Mouse (Mus musculus): Measurements from ENCODE around the gene Pcsk6. TPM values are rescaled to one million over a fixed set of nuclear protein-coding genes. Genes with fewer than 3 reads are reported as not detected.

The Pcsk6 gene
- total and polyA plus RNA-seq, 3 experiments = 0.01 TPM; not detected in 2

DNA sequence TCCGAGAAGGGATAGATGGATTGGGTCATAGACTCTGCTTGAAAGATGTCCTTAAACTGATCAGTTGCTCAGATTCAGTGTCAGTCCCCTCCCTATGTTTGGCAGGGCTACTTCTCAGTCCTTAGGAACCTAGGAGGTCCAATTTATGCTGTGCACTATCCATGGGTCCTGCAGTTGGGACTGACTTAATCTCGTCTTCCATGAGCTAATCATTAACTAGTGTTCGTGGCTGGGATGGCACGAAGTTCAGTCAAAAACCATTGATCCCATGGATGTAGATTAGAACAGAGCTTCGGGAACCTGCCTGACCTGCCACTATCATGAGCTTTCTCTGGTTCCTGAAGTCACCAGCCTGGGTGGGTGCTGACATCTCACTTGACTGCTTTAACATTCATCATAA is 96.6 kb downstream of the Pcsk6 start:
- Histone ChIP-seq H3K27ac (ENCODE audit: control insufficient read depth, low read depth, low read length) (no peak overlapping the region), H3K27me3 (ENCODE audit: control insufficient read depth in 1 of 2, insufficient read depth in 2 of 2, low read length in 2 of 2) (peaks cover 1 to 2% of the 10 kb centered on the region in 2 experiments; a peak in 1 of 4 replicates), H3K9ac (ENCODE audit: control insufficient read depth, low read depth, low read length, poor library complexity, severe bottlenecking) (no peak overlapping the region), H3K79me2 (ENCODE audit: control insufficient read depth, insufficient read depth, low read length, poor library complexity) (no peaks in the 10 kb centered on the region), H3K4me1 (ENCODE audit: control insufficient read depth in 1 of 2, insufficient read depth in 2 of 2, low read length in 2 of 2) (no peaks in the 10 kb centered on the region), H3K36me3 (ENCODE audit: control insufficient read depth in 1 of 2, insufficient read depth in 2 of 2, low read length in 2 of 2) (no peaks in the 10 kb centered on the region), H3K4me3 (ENCODE audit: control insufficient read depth in 1 of 2, insufficient read depth in 1 of 2, low read depth in 2 of 2, low read length in 2 of 2) (no peak overlapping the region), H3K9me3 (replicated peaks; ENCODE audit: insufficient read depth, low read length) (no peaks in the 10 kb centered on the region)
- DNase-seq (ENCODE audit: low read depth, low spot score) = no peak
- TF ChIP-seq SIN3A (IDR thresholded peaks at IDR 0.05; ENCODE audit: low read length) (no peak), E2F4 (IDR thresholded peaks at IDR 0.05; ENCODE audit: borderline replicate concordance, low read depth, low read length) (no peak), MAZ (IDR thresholded peaks at IDR 0.05; ENCODE audit: low read depth, low read length) (no peak), USF1 (IDR thresholded peaks at IDR 0.05; ENCODE audit: low read depth, low read length) (no peak), TAL1 (IDR thresholded peaks at IDR 0.05; ENCODE audit: low read length) (no peak), USF2 (IDR thresholded peaks at IDR 0.05; ENCODE audit: borderline replicate concordance in 1 of 2, insufficient read depth in 1 of 2, low read depth in 1 of 2, low read length in 2 of 2) (no peak), CTCF (IDR thresholded peaks at IDR 0.05 in 2 of 3, conservative IDR thresholded peaks at IDR 0.05 in 1 of 3; ENCODE audit: control insufficient read depth in 1 of 3, insufficient read depth in 1 of 3, low read depth in 2 of 3, low read length in 3 of 3, poor library complexity in 1 of 3, severe bottlenecking in 1 of 3) (no peak), EP300 (IDR thresholded peaks at IDR 0.05; ENCODE audit: low read depth in 1 of 2, low read length in 2 of 2) (no peak), SMC3 (IDR thresholded peaks at IDR 0.05; ENCODE audit: low read depth, low read length) (no peak), MEF2A (IDR thresholded peaks at IDR 0.05; ENCODE audit: extremely low read depth, insufficient replicate concordance, low read depth, low read length, poor library complexity, severe bottlenecking) (no peak), MYB (IDR thresholded peaks at IDR 0.05; ENCODE audit: low read depth, low read length) (no peak), MXI1 (IDR thresholded peaks at IDR 0.05; ENCODE audit: low read depth, low read length) (no peak)

DNA sequence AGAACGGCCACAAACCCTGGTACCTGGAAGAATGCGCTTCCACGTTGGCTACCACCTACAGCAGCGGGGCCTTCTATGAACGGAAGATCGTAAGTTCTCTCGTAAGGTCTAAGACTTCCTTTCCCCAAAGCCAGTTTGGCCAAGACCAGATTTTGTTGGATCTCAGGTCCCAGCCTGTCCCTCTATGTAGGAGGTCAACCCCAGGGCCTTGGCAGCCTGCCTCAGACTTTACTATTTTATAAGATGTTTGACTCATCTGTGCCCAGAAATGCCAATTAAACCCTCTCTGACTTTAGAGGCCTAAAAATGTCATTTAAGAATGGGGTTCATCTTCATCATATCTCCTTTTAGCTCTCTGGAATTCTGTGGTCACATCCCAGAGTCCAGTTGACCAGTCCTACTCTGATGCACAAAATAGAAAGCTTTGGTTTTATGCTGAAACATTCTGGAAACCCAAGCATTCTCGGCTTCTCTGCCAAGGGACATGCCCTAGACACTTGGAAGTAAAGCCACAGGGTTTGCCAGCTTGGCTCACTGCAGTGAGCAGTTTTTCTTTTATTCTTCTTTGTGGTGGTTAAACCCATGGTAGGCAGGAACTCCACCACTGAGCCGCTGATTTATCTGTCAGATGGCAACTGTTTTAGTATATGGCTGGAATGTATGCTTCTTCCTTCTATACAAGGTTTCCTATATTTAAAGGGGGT is 97.8 kb downstream of the Pcsk6 start:
- H3K27ac ChIP-seq (ENCODE audit: control insufficient read depth, low read depth, low read length) = no peak overlapping the region
- no peak overlapping the region for H3K4me3 ChIP-seq (ENCODE audit: control insufficient read depth in 1 of 2, insufficient read depth in 1 of 2, low read depth in 2 of 2, low read length in 2 of 2)
- TF ChIP-seq MAX (IDR thresholded peaks at IDR 0.05; ENCODE audit: low read length) = no peak
- no peak for TF ChIP-seq MEF2A (IDR thresholded peaks at IDR 0.05; ENCODE audit: extremely low read depth, insufficient replicate concordance, low read depth, low read length, poor library complexity, severe bottlenecking)
- TF ChIP-seq ELF1 (IDR thresholded peaks at IDR 0.05; ENCODE audit: low read depth, low read length) = no peak
- no peak for TF ChIP-seq TAL1 (IDR thresholded peaks at IDR 0.05; ENCODE audit: low read length)
- no peak for TF ChIP-seq MYC (IDR thresholded peaks at IDR 0.05; ENCODE audit: low read depth, low read length)
- TF ChIP-seq JUND (IDR thresholded peaks at IDR 0.05; ENCODE audit: low read depth, low read length) = no peak
- no peak for TF ChIP-seq USF2 (IDR thresholded peaks at IDR 0.05; ENCODE audit: borderline replicate concordance in 1 of 2, insufficient read depth in 1 of 2, low read depth in 1 of 2, low read length in 2 of 2)
- no peak for TF ChIP-seq SMC3 (IDR thresholded peaks at IDR 0.05; ENCODE audit: low read depth, low read length)
- TF ChIP-seq NELFE (IDR thresholded peaks at IDR 0.05; ENCODE audit: low read depth, low read length) = no peak
- no peak for TF ChIP-seq USF1 (IDR thresholded peaks at IDR 0.05; ENCODE audit: low read depth, low read length)
- TF ChIP-seq CHD2 (IDR thresholded peaks at IDR 0.05; ENCODE audit: low read length) = no peak
- TF ChIP-seq UBTF (IDR thresholded peaks at IDR 0.05; ENCODE audit: borderline replicate concordance, insufficient read depth, low read depth, low read length) = no peak
- no peak for TF ChIP-seq ZC3H11A (IDR thresholded peaks at IDR 0.05; ENCODE audit: low read depth, low read length)
- TF ChIP-seq KAT2A (conservative IDR thresholded peaks at IDR 0.05; ENCODE audit: low read depth, low read length) = no peak
- no peak for TF ChIP-seq MYB (IDR thresholded peaks at IDR 0.05; ENCODE audit: low read depth, low read length)
- no peak for TF ChIP-seq MAFK (IDR thresholded peaks at IDR 0.05; ENCODE audit: borderline replicate concordance, low read depth, low read length)
- no peaks in the 10 kb centered on the region for H3K36me3 ChIP-seq (ENCODE audit: control insufficient read depth in 1 of 2, insufficient read depth in 2 of 2, low read length in 2 of 2)
- H3K9ac ChIP-seq (ENCODE audit: control insufficient read depth, low read depth, low read length, poor library complexity, severe bottlenecking) = no peak overlapping the region
- no peaks in the 10 kb centered on the region for H3K4me1 ChIP-seq (ENCODE audit: control insufficient read depth in 1 of 2, insufficient read depth in 2 of 2, low read length in 2 of 2)
- H3K79me2 ChIP-seq (ENCODE audit: control insufficient read depth, insufficient read depth, low read length, poor library complexity) = no peaks in the 10 kb centered on the region
- H3K27me3 ChIP-seq (ENCODE audit: control insufficient read depth in 1 of 2, insufficient read depth in 2 of 2, low read length in 2 of 2) = peaks cover 1 to 2% of the 10 kb centered on the region in 2 experiments; a peak in 1 of 4 replicates
- DNase-seq (ENCODE audit: low read depth, low spot score) = no peak
- H3K9me3 ChIP-seq (replicated peaks; ENCODE audit: insufficient read depth, low read length) = no peaks in the 10 kb centered on the region
